Mouse (Mus musculus): ENCODE results near the gene Etfa.

Gene Etfa

DNA sequence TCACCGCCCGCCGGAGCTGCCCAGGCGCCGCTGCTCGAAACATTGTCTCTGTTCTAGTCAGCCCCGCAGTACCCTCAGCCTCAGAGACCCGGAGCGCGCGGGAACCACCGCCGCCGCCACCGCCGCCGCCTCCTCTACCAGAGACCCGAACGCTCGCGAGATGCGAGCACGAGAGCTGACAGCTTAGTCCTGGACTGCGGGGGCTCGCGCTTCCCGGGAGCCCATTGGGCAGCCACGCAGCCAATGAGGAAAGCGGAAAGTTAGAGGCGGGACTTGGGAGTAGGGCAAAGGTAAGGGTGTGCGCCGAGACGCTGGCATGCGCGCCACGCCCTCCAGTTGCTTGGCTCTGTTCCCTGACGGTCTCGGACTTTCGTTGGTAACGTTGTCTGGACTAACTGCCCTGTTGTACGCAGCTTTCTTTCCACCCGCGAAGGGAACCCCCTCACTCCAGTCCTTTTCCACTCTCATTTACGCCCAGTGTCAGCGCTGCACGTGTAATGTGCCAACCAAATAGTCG lies at the start of gene Etfa:
Gene Etfa, minus strand, starts transcription at position 217 of the 517 bp plus-strand sequence.
- in situ Hi-C loops (cut with MboI, MseI) = no loop called here

GRCm38 (mm10) chr9:55560960-55561359 lies 48.9 kb upstream of the Etfa start:
- in situ Hi-C loops (cut with MboI, MseI) = no loop called here

GRCm38 (mm10) chr9:55554986-55555385 lies 42.9 kb upstream of the Etfa start:
- in situ Hi-C loops (cut with MboI, MseI) = no loop called here

DNA sequence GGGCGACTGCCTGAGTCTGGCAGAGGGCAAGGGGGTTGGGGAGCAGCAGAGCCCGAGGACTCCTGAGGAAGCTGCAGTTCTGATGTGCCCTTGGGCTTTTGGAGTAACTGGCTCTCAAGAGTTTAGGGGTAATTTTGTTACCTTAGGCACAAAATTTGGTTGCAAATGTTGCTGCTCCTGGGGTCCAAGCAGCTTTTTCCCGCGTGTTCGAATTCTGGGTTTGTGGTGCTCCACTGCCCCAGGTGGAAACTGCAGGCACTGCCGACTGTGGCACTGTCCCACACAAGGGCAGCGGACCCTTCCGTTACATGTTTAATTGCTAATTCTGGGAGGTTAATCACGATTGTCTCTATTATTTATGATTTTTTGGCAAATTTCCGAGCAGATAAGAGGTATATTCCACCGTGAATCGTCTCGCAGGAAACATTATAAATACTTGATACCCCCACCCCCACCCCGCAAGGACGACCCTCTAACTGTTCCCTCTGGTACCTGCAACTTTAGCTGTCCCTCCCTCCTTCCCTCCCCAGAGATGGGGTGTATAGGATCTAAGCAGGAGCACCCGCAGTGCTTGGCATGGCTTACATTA lies 37.4 kb upstream of the Etfa start:
- in situ Hi-C loops (cut with MboI, MseI) = no loop called here

DNA sequence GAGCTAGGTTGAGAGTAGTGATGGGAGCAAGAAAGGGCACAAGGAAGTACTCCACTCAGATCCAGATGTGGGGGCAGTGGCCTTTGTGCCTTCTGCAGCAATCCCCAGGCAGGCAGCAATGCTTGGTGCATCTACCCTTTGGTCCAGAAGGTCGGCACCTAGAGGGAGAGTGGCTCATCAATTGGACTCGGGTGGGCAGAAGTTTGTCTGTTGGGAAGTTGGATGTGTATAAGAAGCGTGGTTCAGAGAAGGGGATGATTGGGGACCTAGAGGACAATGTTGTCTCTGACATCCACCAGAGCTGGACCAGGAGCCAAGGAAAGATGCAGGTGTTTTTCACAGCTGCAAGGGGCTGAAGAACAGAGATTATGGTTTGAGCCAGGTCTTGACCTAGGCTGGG lies 36.8 kb upstream of the Etfa start:
- in situ Hi-C loops (cut with MboI, MseI) = no loop called here

GRCm38 (mm10) chr9:55546176-55547010 lies 34.4 kb upstream of the Etfa start:
- in situ Hi-C loops (cut with MboI, MseI) = no loop called here

- in situ Hi-C loops (cut with MboI, MseI) = no loop called here
Measured at GRCm38 (mm10) chr9:55545556-55546175, 33.6 kb upstream of the Etfa start.

DNA sequence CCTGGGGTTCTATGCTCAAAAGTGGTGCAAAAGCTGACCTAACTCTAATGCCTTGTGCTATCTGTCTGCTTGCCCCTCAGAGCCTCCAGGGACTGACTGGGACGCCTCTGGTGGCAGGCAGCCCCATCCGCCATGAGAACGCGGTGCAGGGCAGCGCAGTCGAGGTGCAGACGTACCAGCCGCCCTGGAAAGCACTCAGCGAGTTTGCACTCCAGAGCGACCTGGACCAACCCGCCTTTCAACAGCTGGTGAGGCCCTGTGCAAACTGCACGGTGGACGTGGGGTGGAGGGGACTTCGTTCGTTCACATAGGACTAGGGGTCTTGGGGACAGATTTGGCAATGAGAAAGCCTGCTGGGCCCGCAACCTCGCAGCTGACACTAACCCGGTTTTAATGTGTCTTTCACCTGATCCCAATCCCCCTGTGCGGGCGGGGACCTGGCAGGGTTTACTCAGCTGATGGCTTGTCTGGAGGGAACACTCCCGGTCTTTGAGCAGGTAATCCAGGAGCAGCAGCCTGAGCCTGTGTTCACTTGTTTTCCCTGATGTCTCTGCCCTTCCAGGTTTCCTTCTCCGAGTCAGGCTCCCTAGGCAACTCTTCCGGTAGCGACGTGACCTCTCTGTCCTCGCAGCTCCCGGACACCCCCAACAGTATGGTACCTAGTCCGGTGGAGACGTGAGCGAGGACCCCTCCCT lies 33.0 kb upstream of the Etfa start:
- in situ Hi-C loops (cut with MboI, MseI) = no loop called here

DNA sequence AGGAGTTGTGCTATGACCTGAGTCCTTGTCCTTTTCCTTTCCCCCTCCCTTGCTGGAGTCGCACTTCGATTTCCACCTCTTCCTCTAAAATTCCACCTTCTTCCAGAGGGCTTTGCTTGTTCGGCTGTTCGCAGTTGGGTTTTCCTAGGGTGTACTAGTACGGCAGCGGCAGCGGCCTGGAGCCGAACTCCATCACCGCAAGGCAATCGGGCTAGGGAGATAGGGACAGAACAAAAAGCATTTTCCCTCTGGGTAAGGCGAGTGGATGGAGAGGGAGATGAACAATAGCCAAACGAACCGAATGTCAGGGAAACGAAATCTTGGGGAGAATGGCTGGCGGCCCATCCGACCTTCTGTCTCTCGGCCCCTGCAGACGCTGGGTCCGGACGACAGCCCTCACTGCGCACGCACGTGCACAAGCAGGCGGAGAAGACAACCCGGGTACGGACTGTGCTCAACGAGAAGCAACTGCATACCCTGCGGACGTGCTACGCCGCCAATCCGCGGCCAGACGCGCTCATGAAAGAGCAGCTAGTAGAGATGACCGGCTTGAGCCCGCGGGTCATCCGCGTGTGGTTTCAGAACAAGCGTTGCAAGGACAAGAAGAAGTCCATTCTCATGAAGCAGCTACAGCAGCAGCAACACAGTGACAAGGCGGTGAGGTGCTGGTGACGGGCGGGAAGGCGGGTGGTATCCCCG lies 31.8 kb upstream of the Etfa start:
- in situ Hi-C loops (cut with MboI, MseI) = no loop called here

- in situ Hi-C loops (cut with MboI, MseI) = no loop called here
Measured at GRCm38 (mm10) chr9:55543336-55543702, 31.3 kb upstream of the Etfa start.

DNA sequence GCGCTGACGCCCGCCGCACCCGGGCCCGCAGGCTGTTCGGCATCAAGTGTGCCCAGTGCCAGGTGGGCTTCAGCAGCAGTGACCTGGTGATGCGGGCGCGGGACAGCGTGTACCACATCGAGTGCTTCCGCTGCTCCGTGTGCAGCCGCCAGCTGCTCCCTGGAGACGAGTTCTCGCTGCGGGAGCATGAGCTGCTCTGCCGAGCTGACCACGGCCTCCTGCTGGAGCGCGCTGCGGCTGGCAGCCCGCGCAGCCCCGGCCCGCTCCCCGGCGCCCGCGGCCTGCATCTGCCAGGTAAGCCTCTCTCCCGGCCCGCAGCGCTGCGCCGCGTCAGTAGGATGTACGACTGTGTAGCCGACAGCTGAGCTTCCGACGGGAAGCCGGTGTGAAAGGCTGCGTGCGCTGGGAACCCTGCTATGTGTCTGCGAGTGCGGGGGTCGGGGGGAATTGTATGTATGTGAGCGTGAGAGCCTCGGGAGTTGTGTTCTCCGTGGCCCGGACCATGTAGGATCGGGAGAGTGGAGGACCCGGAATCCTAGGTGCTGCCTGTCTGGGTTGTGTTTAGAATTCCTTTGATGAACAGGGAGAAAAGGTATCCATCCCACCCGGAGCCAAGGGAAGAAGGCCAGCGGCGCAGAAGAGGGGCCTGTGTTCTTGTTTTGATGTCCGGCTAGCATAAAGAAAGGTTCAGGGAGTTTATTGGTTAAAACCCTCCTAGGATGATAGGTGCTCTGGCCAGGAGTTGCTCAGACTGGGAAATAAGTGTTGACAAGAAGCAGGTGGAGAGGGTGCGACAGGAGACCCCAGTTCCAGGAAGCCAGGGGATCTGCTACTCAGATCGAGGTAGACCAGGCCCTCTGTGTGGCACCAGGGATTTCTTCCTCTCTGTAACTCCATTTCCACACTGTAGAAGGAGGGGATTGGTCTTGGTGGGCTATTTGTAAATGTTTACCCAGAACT lies 30.6 kb upstream of the Etfa start:
- in situ Hi-C loops (cut with MboI, MseI) = no loop called here

DNA sequence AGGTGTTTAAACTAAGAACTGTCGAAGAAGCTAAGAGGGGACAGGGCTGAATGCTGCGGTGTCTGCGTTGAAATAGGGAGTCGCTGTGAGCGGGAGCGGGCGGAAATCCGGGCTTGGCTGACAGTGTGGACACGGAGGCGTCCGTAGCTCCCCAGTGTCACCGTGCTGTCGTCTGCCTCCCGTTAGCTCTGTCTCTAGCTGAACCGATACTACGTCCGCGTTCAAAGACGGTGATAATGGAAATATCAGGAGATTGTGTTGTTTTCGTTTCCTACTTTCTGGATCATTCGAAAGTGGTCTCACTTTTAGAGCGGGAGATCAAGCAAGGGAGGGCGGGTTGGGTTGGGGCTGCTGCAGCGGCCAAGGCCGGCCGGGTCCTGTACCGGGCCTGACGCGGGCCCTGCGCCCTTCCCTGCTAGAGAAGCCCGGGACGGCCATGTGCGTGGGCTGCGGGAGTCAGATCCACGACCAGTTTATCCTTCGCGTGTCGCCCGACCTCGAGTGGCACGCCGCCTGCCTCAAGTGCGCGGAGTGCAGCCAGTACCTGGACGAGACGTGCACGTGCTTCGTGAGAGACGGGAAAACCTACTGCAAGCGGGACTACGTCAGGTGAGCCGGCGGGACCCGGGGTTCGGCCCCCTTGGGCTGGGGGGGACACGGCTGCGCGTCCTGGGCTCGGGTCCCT lies 29.8 kb upstream of the Etfa start:
- in situ Hi-C loops (cut with MboI, MseI) = no loop called here

DNA sequence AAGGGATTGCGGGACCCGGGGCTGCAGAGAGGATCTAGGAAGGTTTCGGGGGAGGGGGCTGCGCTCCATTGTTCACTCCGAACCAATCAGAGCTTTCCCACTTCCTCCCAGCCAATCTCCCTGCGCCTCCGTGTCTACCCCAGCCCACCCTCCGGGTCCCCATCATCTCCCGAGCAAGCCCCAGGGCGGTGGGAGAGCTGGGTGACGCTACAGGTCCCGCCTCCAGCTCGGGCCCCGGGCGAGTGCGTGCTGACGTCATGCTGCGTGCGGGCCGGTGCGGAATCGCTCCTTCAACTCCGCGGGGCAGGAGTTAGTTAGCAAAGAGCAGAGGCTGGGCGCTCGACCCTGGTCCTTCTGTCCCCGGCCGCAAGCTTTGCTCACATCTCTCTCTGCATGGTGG lies 28.8 kb upstream of the Etfa start:
- in situ Hi-C loops (cut with MboI, MseI) = no loop called here

DNA sequence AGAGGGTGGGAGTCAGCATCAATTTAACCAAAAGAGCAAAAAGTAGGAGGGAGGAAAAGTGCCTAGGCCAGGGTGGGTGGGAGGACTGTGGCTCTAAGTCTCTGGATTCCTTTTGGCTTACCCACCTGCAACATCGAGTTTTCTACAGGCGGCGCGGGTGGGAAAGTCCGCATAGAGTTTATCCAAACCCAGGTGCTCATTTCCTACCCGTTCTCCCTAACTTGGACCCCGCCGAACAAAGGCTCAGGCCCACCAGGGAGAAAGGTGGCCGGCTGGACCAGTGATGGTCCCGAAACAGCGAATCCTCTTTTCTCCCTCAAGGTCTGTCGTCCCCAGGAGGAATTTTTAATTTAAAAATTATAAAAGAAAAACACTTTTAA lies 28.3 kb upstream of the Etfa start:
- in situ Hi-C loops (cut with MboI, MseI) = no loop called here

GRCm38 (mm10) chr9:55539661-55540390 lies 27.8 kb upstream of the Etfa start:
- in situ Hi-C loops (cut with MboI, MseI) = no loop called here

- in situ Hi-C loops (cut with MboI, MseI) = no loop called here
Measured at GRCm38 (mm10) chr9:55539006-55539405, 27.0 kb upstream of the Etfa start.

DNA sequence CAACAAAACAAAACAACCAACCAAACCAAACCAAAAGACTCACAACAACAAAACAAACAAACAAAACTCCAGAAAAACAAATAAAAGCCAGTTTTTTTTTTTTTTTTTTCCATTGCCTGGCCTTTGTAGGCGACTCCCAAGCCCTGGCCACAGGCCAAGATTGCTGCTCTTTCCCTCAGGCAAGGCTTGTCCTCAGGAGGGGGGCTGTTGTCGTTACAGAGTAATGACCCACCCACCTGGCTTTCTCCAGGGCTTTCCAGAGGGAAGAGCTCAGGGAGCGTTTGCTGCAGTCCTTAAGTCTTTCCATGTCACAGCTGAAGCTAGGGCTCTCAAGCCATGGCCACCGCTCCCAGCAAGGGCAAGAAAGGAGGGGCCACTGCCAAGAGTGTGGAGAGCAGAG lies 26.3 kb upstream of the Etfa start, which contains the start of gene Isl2:
Gene Isl2, plus strand, starts transcription at position 296 of the 400 bp plus-strand sequence.
- in situ Hi-C loops (cut with MboI, MseI) = no loop called here

DNA sequence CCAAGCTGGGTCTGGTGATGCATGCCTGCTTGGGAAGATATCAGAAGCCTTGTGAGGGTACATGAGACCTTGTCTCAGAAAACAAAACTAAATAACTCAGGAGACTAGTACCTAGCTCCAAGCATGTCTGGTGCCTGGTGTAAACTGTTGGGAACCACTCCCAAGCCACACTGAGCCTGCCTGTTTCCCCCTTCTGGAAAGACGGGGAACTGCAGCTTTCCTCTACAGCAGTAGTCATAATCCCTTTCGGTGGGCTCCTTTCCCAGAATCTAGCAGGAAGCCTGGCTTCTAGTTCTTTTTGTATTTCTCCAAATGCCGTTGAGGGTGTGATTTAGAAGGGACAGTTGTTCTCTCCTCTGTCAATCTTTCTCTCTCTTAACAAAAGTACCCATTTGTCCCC lies 23.9 kb upstream of the Etfa start:
- in situ Hi-C loops (cut with MboI, MseI) = no loop called here

- in situ Hi-C loops (cut with MboI, MseI) = loop anchor here (5.0 kb wide), 1 partner anchor 33 kb away; no protein-coding TSS in a partner anchor
Measured at GRCm38 (mm10) chr9:55525716-55526115, 13.7 kb upstream of the Etfa start.
